Mouse (Mus musculus) bone marrow, adult 2 months (tissue): ENCODE measurements around the gene Trappc2l.

Experiments used
- CTCF ChIP-seq: fragments of 200-500 bp; IDR thresholded peaks from 2 replicates; pipeline ENCODE4 v1.5.1; 2011; ENCODE audit warnings: low read length, control low read depth; ENCODE audit not compliant: control insufficient read depth, insufficient read depth
- POLR2A ChIP-seq: fragments of 200-500 bp; IDR thresholded peaks from 2 replicates; pipeline ENCODE4 v1.6.1; 2011; ENCODE audit warnings: low read depth, mild to moderate bottlenecking, control low read depth, low read length, borderline replicate concordance; ENCODE audit not compliant: control insufficient read depth

- TF ChIP-seq CTCF = no peak
- no peak for TF ChIP-seq POLR2A
Observed at GRCm38 (mm10) chr8:122610612-122611277, 695 bp upstream of the Trappc2l start.
